In the genomic region with DNA sequence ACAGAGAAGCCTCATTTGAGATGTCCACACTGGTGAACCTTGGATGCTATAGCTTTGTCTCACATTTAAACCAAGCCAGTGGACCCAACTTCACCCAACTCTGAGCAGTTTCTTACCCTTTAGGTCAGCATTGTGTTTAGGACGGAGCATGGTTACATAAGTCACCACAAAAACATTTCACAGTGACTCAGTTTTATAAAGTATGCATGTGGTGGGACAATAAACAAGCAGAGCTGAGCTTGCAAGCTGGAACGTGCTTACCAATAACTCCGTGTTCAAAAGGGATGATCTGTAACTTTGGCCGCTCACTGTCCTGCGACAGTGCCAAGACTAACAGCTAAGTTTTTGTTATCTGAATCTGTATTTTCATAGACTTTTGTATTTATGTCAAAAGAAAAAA, we compare ENCODE assay signal across 17 mouse cellular contexts.
"Had no signal": no experiment of that assay in that cellular context is flagged by ENCODE, and none has a peak within 500 bp of the region (broad histone marks: within the 10 kb centered on the region; RNA-seq: fewer than 3 reads in every experiment).

No protein-coding gene starts in this region.

- ATAC-seq: hindbrain, embryonic 16.5 days; inflammation-experienced regulatory T-cells, adult 6 months; intestine, embryonic 15.5 days; intestine, postnatal 0 days had no signal

- DNase-seq: gastrocnemius, adult 2 months; gastrocnemius, postnatal 10 days; gastrocnemius, postnatal 25 days; heart, adult 18-20 months; heart, postnatal 10 days; heart, postnatal 4 days; kidney, adult 18-20 months; kidney, adult 8-10 months; kidney, postnatal 14 days; kidney, postnatal 36 days; layer of hippocampus, adult 9-11 months; layer of hippocampus, postnatal 36 days; left cerebral cortex, postnatal 4 days had no signal
